Mouse (Mus musculus): ENCODE data around the gene Cfap126. TPM values are rescaled to one million over a fixed set of nuclear protein-coding genes. Genes with fewer than 3 reads are reported as not detected.

Gene Cfap126
- polyA plus RNA-seq, 1 experiment: 11.3 TPM

Other genes with a start within 250 kb of the Cfap126 start
- 12.6 and 14.3 TPM in 2 replicates for gene Atf6, start 246.1 kb upstream of the Cfap126 start, polyA plus RNA-seq (2012; rRNA removed)
- gene Gm26620, start 228.9 kb upstream of the Cfap126 start, polyA plus RNA-seq (2012; rRNA removed): 0.81 and 1.0 TPM in 2 replicates
- gene Dusp12, start 228.4 kb upstream of the Cfap126 start, polyA plus RNA-seq (2012; rRNA removed): 25.4 and 29.1 TPM in 2 replicates
- 0.07 and 0.23 TPM in 2 replicates for gene Fcrlb, start 201.0 kb upstream of the Cfap126 start, polyA plus RNA-seq (2012; rRNA removed)
- gene Fcrla, start 186.3 kb upstream of the Cfap126 start, polyA plus RNA-seq (2012; rRNA removed): 0.50 and 0.78 TPM in 2 replicates
- gene Fcgr2b, start 137.4 kb upstream of the Cfap126 start, polyA plus RNA-seq (2012; rRNA removed): 28.5 and 36.1 TPM in 2 replicates
- gene Fcgr4, start 95.0 kb upstream of the Cfap126 start, polyA plus RNA-seq (2012; rRNA removed): 2.7 and 5.9 TPM in 2 replicates
- gene Fcgr3, start 49.0 kb upstream of the Cfap126 start, polyA plus RNA-seq (2012; rRNA removed): 30.3 and 31.5 TPM in 2 replicates
- gene Sdhc, start 36.7 kb downstream of the Cfap126 start, polyA plus RNA-seq (2012; rRNA removed): 286 and 310 TPM in 2 replicates
- 24.1 and 28.5 TPM in 2 replicates for gene Mpz, start 36.8 kb downstream of the Cfap126 start, polyA plus RNA-seq (2012; rRNA removed)
- 317 and 416 TPM in 2 replicates for gene Pcp4l1, start 82.3 kb downstream of the Cfap126 start, polyA plus RNA-seq (2012; rRNA removed)
- gene Nr1i3, start 100.1 kb downstream of the Cfap126 start, polyA plus RNA-seq (2012; rRNA removed): 0.04 TPM in 1 of 2 replicates, not detected in the other
- gene Tomm40l, start 108.6 kb downstream of the Cfap126 start, polyA plus RNA-seq (2012; rRNA removed): 35.0 and 39.6 TPM in 2 replicates
- gene Apoa2, start 111.1 kb downstream of the Cfap126 start, polyA plus RNA-seq (2012; rRNA removed): 1.0 and 1.8 TPM in 2 replicates
- 64.8 and 72.7 TPM in 2 replicates for gene Fcer1g, start 120.4 kb downstream of the Cfap126 start, polyA plus RNA-seq (2012; rRNA removed)
- 0.43 and 0.46 TPM in 2 replicates for gene Adamts4, start 136.5 kb downstream of the Cfap126 start, polyA plus RNA-seq (2012; rRNA removed)
- gene Ndufs2, start 137.5 kb downstream of the Cfap126 start, polyA plus RNA-seq (2012; rRNA removed): 110 and 141 TPM in 2 replicates
- 71.4 and 74.6 TPM in 2 replicates for gene B4galt3, start 156.4 kb downstream of the Cfap126 start, polyA plus RNA-seq (2012; rRNA removed)
- 91.3 and 136 TPM in 2 replicates for gene Ppox, start 167.3 kb downstream of the Cfap126 start, polyA plus RNA-seq (2012; rRNA removed)
- gene Usp21, start 174.1 kb downstream of the Cfap126 start, polyA plus RNA-seq (2012; rRNA removed): 44.7 and 48.4 TPM in 2 replicates
- 78.1 and 81.2 TPM in 2 replicates for gene Ufc1, start 181.1 kb downstream of the Cfap126 start, polyA plus RNA-seq (2012; rRNA removed)
- gene Dedd, start 215.2 kb downstream of the Cfap126 start, polyA plus RNA-seq (2012; rRNA removed): 50.0 and 53.0 TPM in 2 replicates
- 63.1 and 70.2 TPM in 2 replicates for gene Nit1, start 231.7 kb downstream of the Cfap126 start, polyA plus RNA-seq (2012; rRNA removed)
- 47.8 and 66.6 TPM in 2 replicates for gene Pfdn2, start 231.8 kb downstream of the Cfap126 start, polyA plus RNA-seq (2012; rRNA removed)
- gene Klhdc9, start 246.9 kb downstream of the Cfap126 start, polyA plus RNA-seq (2012; rRNA removed): 2.3 and 2.8 TPM in 2 replicates